Mouse (Mus musculus) bone marrow, adult 2 months (tissue): Measurements from ENCODE around the gene Nrxn2.

Experiments
- CTCF ChIP-seq: fragments of 200-500 bp; IDR thresholded peaks from 2 replicates; pipeline ENCODE4 v1.5.1; 2011; ENCODE audit warnings: low read length, control low read depth; ENCODE audit not compliant: control insufficient read depth, insufficient read depth
- POLR2A ChIP-seq: fragments of 200-500 bp; IDR thresholded peaks from 2 replicates; pipeline ENCODE4 v1.6.1; 2011; ENCODE audit warnings: low read depth, mild to moderate bottlenecking, control low read depth, low read length, borderline replicate concordance; ENCODE audit not compliant: control insufficient read depth

DNA sequence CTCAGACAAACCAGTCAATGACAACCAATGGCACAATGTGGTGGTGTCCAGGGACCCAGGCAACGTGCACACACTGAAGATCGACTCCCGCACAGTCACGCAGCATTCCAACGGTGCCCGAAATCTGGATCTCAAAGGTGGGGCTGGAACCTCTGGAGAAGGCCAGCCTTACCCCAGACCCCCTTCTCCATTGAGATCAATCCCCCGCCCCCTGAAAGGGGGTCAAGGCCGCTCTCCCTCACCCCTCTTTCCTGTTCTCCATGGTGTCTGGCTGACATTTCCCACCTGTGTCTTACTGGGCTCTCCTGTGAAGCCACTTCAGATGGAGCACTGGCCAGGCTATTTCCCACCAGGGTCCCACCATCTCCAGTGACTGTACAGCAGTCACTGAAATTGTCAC is 73.0 kb downstream of the Nrxn2 start:
- TF ChIP-seq CTCF (no peak), POLR2A (no peak)
